Mouse (Mus musculus): ENCODE data around the gene Wdr38.
"Not testable (repeated sequence)": the region's sequence is repeated elsewhere in the genome, so short reads cannot be mapped to it uniquely, and the experiment has no call there.

The Wdr38 gene

DNA sequence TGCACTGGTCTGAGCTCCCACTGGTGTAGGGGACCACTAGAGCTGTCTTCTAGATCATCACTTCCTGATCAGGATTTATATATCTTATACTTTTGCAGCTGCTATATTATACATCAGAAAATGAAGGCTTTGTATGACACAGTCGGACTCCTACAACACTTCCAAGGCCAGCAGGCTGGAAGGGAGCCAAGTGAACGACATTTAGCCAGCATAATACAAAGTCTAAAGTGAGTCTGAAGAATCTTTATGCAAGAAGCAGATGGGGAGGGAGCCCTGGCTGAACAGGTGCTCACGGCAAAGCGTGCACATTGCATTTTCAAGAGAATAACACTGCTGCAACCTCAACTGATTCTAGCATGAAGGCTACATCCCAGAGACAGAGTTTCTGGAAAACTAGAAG lies 4.8 kb upstream of the Wdr38 start:
- peak; percentile 50 for DNase-seq (ENCODE audit: low spot score)

- DNase-seq (ENCODE audit: low spot score): no peak
Observed at GRCm38 (mm10) chr2:38999381-38999780, 2.1 kb downstream of the Wdr38 start.

DNA sequence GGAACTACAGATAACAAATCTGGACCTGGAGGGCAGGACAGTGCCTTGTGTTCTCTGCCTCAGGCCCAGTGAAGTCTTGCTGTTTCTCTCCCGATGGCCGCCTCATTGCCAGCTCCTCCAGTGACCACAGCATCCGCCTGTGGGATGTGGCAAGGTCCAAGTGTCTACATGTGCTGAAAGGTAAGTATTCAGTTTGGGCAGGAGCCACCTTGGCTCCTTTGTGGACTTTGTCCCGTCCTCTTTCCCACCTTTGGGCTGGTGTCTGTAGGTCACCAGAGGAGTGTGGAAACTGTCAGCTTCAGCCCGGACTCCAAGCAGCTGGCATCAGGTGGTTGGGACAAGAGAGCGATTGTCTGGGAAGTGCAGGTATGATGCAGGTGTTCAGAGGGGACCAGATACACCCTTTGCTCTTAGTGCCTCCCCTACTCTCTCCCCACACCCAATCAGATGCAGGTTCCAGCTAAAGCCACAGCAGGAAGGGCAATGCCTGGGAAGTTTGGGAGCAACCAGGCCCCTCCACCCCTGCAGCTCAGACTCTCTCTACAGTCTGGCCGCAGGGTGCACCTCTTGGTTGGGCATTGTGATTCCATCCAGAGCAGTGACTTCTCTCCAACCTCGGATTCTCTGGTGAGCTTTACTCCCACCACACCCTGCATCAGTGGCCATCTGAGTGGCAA lies 2.8 kb downstream of the Wdr38 start:
- DNase-seq (ENCODE audit: low spot score): no peak

DNA sequence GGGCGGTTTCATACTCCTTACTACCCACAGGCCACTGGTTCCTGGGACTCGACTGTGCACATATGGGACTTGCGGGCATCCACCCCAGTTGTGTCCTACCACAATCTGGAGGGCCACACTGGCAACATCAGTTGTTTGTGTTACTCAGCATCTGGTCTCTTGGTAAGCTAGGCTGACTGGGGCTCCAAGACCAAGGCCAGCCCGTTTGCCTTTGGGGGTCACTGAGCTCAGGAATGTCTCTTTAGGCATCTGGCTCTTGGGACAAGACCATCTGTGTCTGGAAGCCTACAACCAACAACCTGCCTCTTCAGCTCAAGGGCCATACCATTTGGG lies 3.3 kb downstream of the Wdr38 start:
- DNase-seq (ENCODE audit: low spot score): no peak

DNA sequence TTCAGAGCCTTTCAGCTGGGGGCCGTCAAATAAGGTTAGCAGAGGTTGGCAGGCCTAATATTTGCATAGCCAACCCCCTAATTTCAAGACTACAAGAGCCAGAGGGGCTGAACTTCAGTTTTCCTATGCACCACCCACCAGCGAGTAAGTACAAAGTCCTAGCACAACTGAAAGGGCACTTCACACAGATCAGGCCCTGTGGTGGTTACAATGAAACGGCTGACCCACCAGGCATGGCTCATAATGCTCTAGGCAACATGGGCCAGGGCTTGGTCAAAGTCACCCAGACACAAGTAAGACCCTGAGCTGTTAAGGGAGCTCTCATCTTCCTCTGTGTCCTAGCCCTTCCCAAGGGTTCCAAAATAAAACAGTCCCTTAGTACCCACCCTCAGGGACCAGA lies 4.6 kb downstream of the Wdr38 start:
- DNase-seq (ENCODE audit: low spot score): no peak

DNA sequence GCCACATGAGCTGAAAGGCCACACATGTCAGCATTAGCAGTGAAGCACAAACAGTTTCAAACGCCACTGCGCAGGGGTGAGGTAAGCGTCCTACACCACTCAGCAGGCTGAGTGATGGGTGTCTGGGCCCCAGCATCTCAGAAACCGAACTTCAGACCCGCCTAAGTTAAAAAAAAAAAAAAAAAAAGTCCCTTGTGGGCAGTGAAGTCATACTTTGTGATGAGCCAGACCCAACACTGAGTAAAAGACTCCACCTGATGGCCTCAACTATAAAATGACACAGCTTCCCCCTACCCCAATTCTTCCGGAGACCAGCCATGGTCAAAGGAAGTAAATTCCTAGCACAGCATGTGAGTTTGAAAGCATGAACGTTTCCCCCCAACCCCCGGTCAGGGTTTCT lies 5.8 kb downstream of the Wdr38 start:
- DNase-seq (ENCODE audit: low spot score): no peak

- DNase-seq (ENCODE audit: low spot score): no peak
Observed at GRCm38 (mm10) chr2:39003512-39003911, 6.2 kb downstream of the Wdr38 start.

DNA sequence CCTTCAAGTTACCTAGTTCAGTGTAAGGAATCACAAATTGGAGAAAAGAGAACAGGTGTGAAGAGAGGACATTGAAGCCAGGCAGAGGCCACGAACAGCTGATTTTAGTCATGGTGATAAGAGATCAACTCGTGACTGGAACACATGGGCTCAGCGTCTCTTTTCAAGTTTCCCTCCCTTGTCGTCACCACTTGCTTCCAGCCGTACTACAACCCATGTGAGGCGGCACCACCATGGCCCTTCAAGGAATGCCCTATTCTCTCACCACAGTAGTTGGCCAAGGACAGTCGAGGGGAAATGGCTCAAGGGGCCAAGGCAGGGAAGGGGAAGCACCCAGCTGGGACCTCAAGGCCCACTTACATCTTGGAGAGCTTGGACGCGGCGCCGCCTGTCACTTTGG lies 7.1 kb downstream of the Wdr38 start:
- peak; percentile 58 for DNase-seq (ENCODE audit: low spot score)

GRCm38 (mm10) chr2:39004880-39005435 lies 7.7 kb downstream of the Wdr38 start, which contains the start of gene Arpc5l:
Gene Arpc5l, plus strand, starts transcription at chr2:39005348.
- peak; percentile 94 for DNase-seq (ENCODE audit: low spot score)

DNA sequence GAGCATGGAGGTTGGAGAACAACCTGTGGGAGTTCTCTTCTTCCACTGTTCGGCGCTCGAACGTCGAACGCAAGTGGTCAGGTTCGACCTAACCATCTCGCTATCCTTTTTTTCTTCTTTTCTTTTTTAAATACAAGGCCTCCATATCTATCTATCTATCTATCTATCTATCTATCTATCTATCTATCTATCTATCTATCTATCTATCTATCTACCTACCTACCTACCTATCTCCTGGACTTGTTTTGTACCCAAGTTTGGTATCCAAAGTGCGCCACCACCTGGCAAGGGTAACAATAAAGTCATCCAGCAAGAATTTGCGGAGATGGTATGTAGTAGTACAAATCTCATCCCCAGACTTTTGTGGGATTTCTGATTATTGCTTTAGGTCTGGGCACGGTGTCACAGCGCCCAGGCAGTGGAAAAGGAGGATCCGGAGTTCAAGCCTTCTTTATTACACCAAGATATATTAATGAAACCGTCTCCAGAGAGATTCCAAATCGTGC lies 8.4 kb downstream of the Wdr38 start, which contains the start of gene Rpl35:
Gene Rpl35, minus strand, starts transcription at position 51 of the 506 bp plus-strand sequence.
- peak; percentile 81 for DNase-seq (ENCODE audit: low spot score)

DNA sequence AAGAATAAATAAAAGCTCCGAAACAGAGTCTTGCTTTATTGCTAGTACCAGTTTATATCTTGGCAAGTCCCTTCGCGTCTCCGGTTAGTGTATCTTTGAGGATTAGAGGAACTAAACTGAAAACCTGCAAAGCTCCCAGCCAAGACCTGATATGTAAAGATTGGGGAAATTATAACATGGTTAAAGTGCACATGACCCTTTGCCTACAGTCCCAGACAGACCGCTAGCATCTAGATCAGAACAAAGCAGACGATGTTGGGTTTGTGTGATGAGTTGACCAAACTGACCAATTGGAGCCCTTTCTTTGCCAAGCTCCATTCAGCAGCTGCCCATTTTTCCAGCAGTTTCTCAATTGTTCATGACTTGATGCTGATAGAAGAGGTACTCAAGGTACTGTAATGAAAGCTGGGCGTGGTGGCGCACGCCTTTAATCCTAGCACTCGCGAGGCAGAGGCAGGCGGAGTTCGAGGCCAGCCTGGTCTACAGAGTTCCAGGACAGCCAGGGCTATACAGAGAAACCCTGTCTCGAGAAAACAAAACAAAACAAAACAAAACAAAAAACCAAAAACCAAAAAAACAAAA lies 9.0 kb downstream of the Wdr38 start:
- DNase-seq (ENCODE audit: low spot score): no peak

DNA sequence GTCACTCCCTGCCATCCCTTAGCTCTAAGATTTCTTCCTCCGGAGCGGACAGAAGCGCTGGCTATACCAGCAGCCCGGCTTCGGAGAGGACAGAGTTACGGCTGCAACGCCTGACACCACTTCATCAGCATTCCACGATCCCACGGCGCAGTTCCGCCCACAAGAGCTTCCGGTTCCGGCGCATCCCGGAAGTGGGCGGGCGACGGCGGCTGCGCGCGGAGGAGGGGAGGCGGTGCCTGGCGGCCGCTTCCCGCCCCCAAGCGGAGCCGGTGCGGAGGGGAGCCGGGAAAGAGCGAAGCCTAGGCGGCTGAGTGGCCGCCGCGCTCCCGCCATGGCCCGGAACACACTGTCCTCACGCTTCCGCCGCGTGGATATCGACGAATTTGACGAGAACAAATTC lies 10.6 kb downstream of the Wdr38 start:
- peak; percentile 94 for DNase-seq (ENCODE audit: low spot score)

GRCm38 (mm10) chr2:39008350-39008851 lies 11.1 kb downstream of the Wdr38 start:
- no peak for DNase-seq (ENCODE audit: low spot score)

- no peak for DNase-seq (ENCODE audit: low spot score)
Observed at GRCm38 (mm10) chr2:39008954-39009365, 11.7 kb downstream of the Wdr38 start.

DNA sequence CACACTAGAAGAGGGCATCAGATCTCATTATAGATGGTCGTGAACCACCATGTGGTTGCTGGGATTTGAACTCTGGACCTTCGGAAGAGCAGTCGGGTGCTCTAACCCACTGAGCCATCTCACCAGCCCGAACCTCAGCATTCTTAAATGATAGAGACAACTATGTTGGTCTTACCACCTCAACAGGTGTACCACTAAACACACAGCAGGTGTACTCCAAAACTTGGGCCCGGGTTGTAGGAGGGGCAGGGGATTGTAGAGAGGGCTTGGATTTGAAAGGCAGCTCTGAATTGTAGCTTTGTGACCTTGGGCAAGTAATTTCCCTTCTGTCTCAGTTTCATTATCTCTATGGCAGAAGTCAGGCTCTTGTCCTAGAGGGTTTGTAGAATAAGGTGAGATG lies 12.9 kb downstream of the Wdr38 start:
- not testable (repeated sequence) for DNase-seq (ENCODE audit: low spot score)

- peak; percentile 47 for DNase-seq (ENCODE audit: low spot score)
Observed at GRCm38 (mm10) chr2:39011264-39011663, 14.0 kb downstream of the Wdr38 start.

- no peak for DNase-seq (ENCODE audit: low spot score)
Observed at GRCm38 (mm10) chr2:39011971-39012370, 14.7 kb downstream of the Wdr38 start.

- DNase-seq (ENCODE audit: low spot score): no peak
Observed at GRCm38 (mm10) chr2:39012768-39013279, 15.5 kb downstream of the Wdr38 start.

- no peak for DNase-seq (ENCODE audit: low spot score)
Observed at GRCm38 (mm10) chr2:39016581-39016980, 19.3 kb downstream of the Wdr38 start.

GRCm38 (mm10) chr2:39020004-39020403 lies 22.7 kb downstream of the Wdr38 start:
- DNase-seq (ENCODE audit: low spot score): no peak

DNA sequence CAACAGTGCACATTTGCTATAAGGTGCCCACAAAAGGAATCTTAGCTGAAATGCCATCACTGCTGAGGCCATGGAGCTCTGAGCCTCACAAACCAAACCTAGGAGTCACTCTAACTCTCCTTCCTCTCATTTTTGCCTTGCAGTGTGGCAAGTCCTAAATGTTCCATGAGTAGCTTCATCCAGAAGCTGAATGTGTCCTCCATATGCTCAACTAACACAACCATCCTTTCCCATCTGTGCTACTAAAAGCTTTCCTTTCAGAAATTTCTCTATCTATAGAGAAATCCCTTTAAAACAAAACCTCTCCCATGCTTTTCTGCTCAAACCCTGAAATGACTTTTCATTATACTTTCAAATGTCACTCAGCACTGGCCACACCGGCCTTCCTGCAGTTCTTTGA lies 34.3 kb downstream of the Wdr38 start:
- DNase-seq (ENCODE audit: low spot score): no peak

GRCm38 (mm10) chr2:39040215-39040614 lies 42.9 kb downstream of the Wdr38 start:
- DNase-seq (ENCODE audit: low spot score): no peak

GRCm38 (mm10) chr2:39048515-39048914 lies 51.2 kb downstream of the Wdr38 start:
- DNase-seq (ENCODE audit: low spot score): no peak

Measured in adipocyte (in vitro differentiated cells).